Mouse (Mus musculus): ENCODE data around the gene Fbf1.

DNA sequence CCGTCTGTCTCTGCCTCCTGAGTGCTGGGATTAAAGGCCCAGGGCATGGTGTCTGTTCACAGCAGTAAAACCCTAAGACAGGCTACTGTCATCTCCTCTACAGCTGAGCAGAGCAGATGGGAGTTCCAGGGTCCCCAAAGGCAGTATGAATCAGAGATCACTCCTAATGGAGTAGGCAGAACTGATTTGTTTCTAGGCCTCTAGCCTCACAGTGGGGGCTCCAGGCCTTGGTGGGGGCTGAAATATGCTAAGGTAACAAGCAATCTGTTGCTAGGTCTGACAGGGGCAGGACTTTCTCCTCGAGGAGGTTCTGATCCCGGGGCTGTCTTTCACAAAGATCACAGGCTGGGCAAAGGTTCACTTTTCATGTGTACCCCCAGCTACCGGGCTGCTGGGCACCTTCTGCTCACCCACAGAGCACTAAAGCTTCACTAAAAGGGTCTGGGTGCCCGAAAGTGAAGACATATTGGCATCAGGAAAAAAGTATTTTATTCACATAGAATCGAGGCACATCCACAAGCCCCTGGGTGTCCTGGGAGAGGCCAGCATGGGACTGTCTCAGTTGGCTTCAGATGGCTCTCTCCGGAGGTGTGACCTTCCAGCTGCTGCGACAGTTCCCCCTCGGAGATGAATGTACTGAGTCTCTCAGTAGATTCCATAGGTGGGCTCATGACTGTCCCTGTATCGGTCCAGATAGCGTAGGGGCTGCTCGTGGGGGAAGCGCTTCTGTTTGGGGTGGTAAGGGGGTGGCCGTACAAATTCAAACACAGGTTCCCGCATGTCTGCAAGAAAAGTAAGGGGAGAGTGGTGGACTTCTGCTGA is 36.4 kb downstream of the Fbf1 start:
- TF ChIP-seq CTCF (conservative IDR thresholded peaks at IDR 0.05; ENCODE audit: insufficient read depth, insufficient read length, low read depth, low read length), result no peak
- TF ChIP-seq POLR2A (IDR thresholded peaks at IDR 0.05; ENCODE audit: low read depth, low read length), result no peak

Data from kidney, adult 2 months (tissue).